Mouse (Mus musculus): ENCODE data around the gene Cox8a.

The Cox8a gene

GRCm38 (mm10) chr19:7217162-7217925, at the start of gene Cox8a:
Cox8a (minus strand) TSS chr19:7217616.
- peak; percentile 99 for DNase-seq

GRCm38 (mm10) chr19:7266421-7266831, 49.0 kb upstream of the Cox8a start:
- DNase-seq: no peak

DNA sequence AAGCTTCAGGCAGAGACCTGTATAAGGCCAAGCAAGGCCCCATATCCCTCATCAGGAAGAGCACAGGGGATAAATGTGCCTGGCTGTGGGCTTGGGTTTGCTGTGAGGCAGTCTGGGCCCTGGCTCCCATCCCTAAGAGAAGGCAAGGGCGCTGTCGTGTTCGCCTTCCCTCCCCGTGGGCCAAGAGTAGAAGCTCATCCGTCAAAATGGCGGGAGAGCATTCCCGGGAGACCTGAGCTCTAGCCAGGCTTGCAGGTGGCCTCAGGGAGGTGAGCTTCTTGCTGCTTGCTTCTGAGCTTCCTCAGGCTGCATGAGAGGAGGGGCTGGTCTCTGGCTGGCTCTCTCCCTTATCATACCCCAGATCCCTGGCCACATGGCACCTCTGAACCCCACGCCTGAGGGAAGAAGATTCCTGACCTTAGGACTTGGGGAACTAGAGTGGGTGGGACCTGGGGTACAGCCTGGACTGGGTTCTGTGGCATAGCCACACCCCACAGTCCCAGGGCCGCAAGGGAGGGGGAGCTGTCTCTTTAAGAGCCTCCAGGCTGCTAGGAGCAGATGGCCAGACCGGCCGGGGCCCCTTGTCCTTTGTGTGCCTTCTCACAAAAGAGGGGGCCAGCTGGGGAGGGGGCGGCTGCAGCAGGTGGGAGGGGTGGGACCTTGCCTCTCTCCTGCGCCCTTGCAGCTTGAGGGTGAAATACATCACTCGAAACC, 48.2 kb upstream of the Cox8a start:
- no peak for DNase-seq

DNA sequence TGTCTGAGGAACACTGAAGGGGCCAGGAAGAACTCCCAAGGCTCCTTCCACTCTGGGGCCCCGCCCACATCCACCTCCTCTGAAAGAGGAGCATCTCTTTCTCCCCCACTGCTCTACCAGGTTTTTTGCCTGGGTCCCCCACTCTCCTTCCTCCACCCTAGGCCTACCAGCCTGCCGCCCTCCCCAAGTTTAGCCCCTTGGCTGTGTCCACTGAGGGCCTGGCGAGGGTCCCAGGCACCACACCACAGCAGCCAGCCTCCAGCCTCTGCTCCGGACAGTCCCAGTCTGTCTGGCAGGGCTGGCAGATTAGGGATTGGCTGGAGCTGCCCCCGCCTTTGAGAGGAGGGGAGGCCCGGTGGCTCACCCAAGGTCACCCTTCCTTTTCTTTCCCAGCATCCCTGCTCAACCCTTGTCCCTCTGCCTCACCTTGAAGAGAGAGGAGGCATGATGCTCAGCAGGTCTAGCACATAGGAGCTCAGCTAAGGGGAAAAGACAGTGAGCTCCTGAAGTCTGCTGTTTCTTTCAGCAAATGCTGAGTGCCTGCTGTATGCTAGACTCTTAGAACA, 47.4 kb upstream of the Cox8a start:
- DNase-seq: peak; percentile 58

DNA sequence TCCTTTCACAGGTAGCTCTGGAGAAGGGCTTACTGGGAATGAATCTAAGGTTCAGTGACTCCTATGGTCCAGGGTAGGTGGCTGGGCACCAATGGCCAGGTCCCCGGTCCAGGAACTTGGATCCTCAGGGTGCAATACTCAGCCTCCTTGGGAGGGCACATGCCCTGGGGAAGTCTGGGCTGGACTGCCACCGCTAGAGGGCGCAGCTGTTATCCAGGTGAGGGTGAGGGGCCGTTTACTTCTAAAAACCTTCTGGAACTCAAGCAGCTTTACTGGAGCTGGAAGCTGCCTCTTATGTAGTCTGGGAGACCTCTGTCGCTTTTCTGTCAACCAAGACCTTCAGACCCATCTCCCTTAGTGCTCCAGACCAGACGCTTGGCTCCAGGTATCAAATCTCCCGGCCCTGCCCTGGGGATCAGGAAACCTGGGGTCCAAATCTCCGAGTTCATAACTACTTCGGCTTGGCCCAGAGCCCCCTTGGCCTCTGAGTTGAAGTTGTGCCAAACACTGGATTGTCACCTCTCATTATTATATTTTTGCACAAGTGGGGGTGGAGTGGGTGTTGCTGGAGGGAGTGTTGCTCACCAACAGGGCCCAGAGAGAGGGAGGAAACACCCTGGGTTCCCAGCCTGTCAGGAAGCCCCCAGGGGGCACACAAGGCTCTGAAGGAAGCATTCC, 46.8 kb upstream of the Cox8a start:
- peak; percentile 67 for DNase-seq

DNA sequence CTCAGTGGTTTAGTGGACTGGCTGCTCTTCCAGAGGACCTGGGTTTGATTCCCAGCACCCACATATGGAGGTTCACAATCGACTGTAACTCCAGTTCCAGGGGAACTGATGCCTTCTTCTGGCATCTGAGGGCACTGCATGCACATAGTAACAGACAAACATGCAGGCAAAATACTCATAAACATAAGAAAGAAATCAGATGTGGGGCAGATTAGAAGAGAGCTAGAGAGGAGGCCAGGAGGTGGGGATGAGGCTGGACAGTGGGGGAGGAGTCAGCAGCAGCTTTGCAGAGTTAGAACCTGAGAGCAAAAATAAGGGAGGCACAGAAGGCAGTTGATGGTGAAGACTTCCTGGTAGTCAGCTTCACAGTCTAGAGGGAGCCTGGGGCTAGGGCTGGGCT, 45.2 kb upstream of the Cox8a start:
- DNase-seq: no peak

- DNase-seq: no peak
Measured at GRCm38 (mm10) chr19:7261964-7262363, 44.5 kb upstream of the Cox8a start.

DNA sequence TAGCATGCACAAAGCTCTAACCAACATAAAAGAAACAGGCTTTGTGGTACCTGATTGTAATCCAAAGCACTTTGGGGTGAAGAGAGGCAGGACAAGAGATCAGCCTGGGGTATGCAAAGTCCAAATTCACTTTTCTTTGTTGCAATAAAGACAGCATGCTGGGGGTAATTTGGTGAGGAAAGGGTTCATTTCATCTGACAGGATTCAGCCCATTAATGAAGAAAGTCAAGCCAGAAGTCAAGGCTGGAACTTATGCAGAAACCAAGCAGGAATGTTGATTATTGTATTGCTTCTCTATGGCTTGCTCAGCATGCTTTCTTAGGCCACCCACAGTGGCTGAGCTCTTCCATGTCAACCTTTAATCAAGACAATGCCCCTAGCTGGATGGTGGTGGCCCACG, 44.1 kb upstream of the Cox8a start:
- DNase-seq: no peak

DNA sequence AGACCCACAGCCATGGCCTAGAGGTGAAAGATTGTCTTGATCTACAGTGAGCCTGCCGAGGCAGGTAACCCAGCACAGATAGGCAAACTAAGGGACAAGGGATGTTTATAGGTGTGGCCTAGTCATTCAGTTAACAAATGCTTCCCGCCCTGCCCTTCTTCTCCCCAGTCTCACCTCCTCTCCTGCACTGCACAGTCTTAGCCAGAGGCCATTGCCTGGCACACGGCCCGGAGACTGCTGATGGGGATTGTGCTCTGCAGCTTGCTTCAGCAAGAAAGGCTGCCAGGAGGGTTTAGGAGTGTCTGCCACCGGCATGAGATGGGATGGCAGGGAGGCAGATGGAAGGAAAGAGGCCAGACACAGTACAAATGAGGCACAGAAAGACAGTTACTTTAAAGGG, 40.5 kb upstream of the Cox8a start:
- DNase-seq: no peak

- no peak for DNase-seq
Measured at GRCm38 (mm10) chr19:7246021-7246420, 28.6 kb upstream of the Cox8a start.

GRCm38 (mm10) chr19:7240782-7241690, 23.6 kb upstream of the Cox8a start, which contains the start of gene Naa40:
Naa40 (minus strand) TSS chr19:7241183.
- peak; percentile 93 for DNase-seq

GRCm38 (mm10) chr19:7240291-7240690, 22.9 kb upstream of the Cox8a start:
- no peak for DNase-seq

DNA sequence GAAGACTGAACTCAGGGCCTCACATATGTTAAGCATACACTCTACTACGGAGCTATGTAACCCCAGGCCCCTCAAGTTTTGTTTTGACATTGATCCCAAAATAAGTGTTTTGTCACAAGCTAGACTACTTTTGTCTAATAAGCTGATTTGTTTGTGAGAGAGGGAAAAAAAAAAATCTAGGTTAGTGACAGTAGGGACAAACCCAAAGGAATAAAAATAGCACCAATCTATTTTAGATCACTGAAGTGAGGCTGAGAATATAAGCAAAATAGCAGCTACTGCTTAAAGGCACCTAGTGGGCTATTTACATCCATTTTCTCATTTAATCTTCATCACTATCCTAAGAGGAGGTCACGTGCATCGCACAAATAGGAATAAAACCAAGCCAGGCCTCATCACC, 22.2 kb upstream of the Cox8a start:
- no peak for DNase-seq

GRCm38 (mm10) chr19:7236742-7237141, 19.3 kb upstream of the Cox8a start:
- DNase-seq: no peak

DNA sequence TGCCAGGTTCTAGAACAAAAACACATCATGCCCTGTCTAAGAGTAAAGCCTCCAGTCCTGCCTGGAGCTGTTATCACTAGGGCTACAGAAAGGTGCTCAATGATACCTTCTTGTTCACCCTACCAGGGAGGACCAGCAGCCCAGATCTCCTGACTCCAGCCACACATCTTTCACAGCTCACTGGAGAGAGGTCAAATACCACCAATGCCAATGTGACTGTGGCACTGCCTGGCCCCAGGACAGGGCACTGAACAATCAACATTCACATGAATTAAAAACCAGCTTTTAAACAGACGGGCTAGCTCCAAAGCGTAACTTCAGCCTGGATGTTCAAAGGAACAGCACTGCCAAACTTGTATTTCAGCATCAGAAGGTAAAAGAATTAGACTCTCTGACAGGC, 18.6 kb upstream of the Cox8a start:
- DNase-seq: peak; percentile 60

DNA sequence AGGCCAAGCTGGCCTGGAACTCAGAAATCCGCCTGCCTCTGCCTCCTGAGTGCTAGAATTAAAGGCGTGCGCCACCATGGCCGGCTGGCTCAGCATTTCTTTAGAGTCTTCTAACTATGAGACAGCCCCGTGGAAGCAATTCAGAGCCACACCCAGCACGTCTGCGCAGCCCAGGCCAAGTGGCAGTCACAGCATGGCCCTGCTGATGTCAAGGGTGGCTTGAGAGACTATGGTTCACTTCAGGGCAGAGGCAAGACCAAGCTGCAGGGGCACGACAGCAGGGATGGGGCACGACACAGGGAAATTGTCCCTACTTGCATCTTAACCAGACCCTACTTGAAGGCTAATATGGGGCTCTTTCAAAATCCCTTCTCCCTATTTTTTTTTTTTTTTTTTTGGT, 18.0 kb upstream of the Cox8a start:
- DNase-seq: no peak

GRCm38 (mm10) chr19:7234537-7235221, 17.3 kb upstream of the Cox8a start:
- peak; percentile 73 for DNase-seq

DNA sequence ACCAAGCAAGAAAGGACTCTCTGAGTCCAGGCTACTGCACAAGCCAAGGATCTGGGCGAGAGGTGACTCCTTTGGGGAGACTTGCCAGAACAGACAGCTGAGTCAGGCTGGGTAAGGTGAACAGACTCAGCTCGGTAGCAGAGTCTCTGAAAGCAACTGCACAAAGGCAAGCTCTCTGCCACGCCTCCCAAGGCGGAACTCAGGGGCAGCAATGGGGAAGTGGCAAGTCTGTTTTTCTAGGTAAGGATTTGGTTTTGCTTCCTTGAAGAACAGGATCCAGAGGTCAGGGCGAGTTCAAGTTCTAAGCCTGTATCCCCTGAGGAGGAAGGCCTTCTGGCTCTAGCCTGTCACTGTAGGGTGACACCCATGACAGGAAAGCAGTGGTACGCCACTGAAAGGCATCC, 9.1 kb upstream of the Cox8a start:
- DNase-seq: peak; percentile 72

GRCm38 (mm10) chr19:7225096-7225690, 7.8 kb upstream of the Cox8a start:
- peak; percentile 54 for DNase-seq

- DNase-seq: peak; percentile 27
Measured at GRCm38 (mm10) chr19:7224253-7224652, 6.8 kb upstream of the Cox8a start.

DNA sequence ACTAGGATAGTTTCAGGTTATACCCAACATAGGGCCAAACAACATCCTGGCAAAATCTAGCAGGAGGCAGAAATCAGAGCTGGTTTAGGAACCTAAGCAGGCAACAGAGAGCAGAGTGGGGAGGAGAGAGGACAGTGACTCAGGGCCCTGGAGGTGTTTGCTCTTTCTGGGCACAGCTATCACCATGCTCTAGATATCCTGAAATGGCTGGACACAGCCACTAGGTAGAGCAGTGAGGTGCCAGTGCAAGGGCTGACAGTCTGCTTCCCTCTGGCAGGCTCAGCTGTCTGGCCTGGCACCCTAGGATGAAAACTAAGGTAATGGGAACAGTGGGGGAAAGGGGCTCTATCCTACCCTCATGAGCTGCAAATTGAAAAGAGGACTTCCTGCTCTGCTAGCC, 6.1 kb upstream of the Cox8a start:
- DNase-seq: no peak
